Mouse (Mus musculus) heart, adult 10 weeks (tissue): ENCODE measurements around the gene Vgll4. TPM values are rescaled to one million over a fixed set of nuclear protein-coding genes. Genes with fewer than 3 reads are reported as not detected.

Source experiments
- polyA plus RNA-seq: library from polyadenylated mRNA; stranded (reverse); fragments of 350-450 nt; fragmentation: Illumina TruSeq; extraction: RNeasy Lipid Tissue Mini Kit (QIAGEN cat#74804); gene quantifications from one replicate; pipeline ENCODE4 v1.2.3, GENCODE M21; 2014; ENCODE audit warnings: low read depth, low replicate concordance

Gene Vgll4
- 19.7 TPM for polyA plus RNA-seq

DNA sequence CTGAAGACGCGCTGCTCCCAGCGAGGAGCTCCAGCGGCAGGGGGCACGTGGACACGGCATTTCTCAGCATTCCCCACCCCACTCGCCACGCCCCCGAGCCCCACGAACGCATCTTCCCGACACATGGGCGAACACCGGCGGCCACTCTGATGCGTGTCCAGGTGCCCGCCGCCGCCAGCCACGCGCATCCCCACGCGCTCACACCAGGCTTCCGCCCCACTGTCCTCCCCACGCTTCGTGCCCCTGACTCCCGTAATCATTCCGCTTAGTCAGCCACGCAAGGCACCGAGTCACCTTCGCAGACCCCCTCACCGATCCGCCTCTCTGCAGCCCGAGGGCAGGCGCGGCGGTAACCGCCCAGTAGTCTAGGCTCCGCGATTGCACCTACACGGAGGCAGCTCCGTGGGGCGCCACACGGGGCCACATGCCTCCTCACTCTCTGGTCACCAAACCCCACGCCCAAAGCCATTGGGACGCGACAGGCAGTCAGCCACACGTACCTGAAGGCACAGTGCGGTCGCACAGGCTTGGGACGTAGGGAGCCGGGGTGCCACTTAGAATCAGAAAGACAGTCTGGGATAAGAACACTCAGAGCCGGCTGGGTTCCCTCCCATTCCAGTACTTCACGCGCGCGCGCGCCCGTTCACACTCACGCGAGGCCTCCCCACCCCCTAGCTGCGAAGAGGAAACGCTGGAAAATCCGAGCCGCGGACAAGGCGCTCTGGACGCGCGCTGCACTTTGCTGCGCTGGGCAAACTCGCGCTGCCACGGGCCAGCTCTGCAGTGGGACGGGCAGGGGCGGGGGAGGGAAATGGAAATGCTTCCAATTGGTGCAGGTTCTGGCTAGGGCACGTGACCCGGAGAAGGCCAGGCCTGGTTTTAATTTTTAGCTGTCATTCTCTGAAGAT is at the start of gene Vgll4:
Vgll4 (minus strand) TSS at position 782 of the 908 bp plus-strand sequence.

Other genes starting within 250 kb of the Vgll4 start
- gene Tamm41, start 67.9 kb upstream of the Vgll4 start, polyA plus RNA-seq = 14.8 TPM
- gene Syn2, start 164.9 kb upstream of the Vgll4 start, polyA plus RNA-seq = 2.5 TPM